Mouse (Mus musculus) cortical plate, adult 2 months (tissue): ENCODE results near the gene Tmem183a.

Source experiments
- CTCF ChIP-seq: fragments of 200-500 bp; IDR thresholded peaks from 2 replicates; pipeline ENCODE4 v1.5.1; 2011; ENCODE audit warnings: mild to moderate bottlenecking, control low read depth, low read length; ENCODE audit not compliant: insufficient read depth; ENCODE audit errors: extremely low read depth
- POLR2A ChIP-seq: fragments of 200-500 bp; IDR thresholded peaks from 2 replicates; pipeline ENCODE4 v1.6.1; 2011; ENCODE audit warnings: mild to moderate bottlenecking, low read length, control low read depth; ENCODE audit not compliant: insufficient read depth; ENCODE audit errors: extremely low read depth

GRCm38 (mm10) chr1:134320691-134321301, 41.0 kb downstream of the Tmem183a start:
- TF ChIP-seq CTCF: no peak
- no peak for TF ChIP-seq POLR2A
